Mouse (Mus musculus) kidney, adult 2 months (tissue): ENCODE data around the gene Klf12. TPM values are rescaled to one million over a fixed set of nuclear protein-coding genes. Genes with fewer than 3 reads are reported as not detected.
A peak's percentile ranks its signal among the peaks of the same experiment; 100 is the strongest.

Source experiments
- DNase-seq: peaks from one replicate; pipeline ENCODE4 v3.0.0; 2021
- H3K27ac ChIP-seq: fragments of 200-500 bp; 2 replicates; pipeline ENCODE4 v1.5.1; 2012; ENCODE audit warnings: low read depth, low read length, control low read depth, inconsistent platforms; ENCODE audit not compliant: insufficient read depth
- H3K27me3 ChIP-seq: fragments of 200-500 bp; replicated peaks from 2 replicates; pipeline ENCODE4 v1.6.1; 2012; ENCODE audit warnings: mild to moderate bottlenecking, moderate library complexity, low read length, inconsistent platforms; ENCODE audit not compliant: control insufficient read depth, insufficient read depth
- H3K36me3 ChIP-seq: fragments of 200-500 bp; 2 replicates; pipeline ENCODE4 v1.6.1; 2012; ENCODE audit warnings: mild to moderate bottlenecking, moderate library complexity, low read length, inconsistent platforms; ENCODE audit not compliant: control insufficient read depth, insufficient read depth
- H3K4me1 ChIP-seq: fragments of 200-500 bp; 2 replicates; pipeline ENCODE4 v1.6.1; 2011; ENCODE audit warnings: low read length; ENCODE audit not compliant: control insufficient read depth, insufficient read depth
- H3K4me3 ChIP-seq: fragments of 200-500 bp; 2 replicates; pipeline ENCODE4 v1.5.1; 2011; ENCODE audit warnings: mild to moderate bottlenecking, low read depth, low read length, control low read depth; ENCODE audit not compliant: insufficient read depth
- CTCF ChIP-seq: fragments of 200-500 bp; conservative IDR thresholded peaks from 2 replicates; pipeline ENCODE4 v1.5.1; 2011; ENCODE audit warnings: low read depth, mild to moderate bottlenecking, control low read depth, low read length, moderate library complexity, mixed read lengths; ENCODE audit not compliant: insufficient read depth, insufficient read length
- POLR2A ChIP-seq: fragments of 200-500 bp; IDR thresholded peaks from one replicate; pipeline ENCODE4 v1.6.1; 2011; ENCODE audit warnings: low read depth, low read length, control low read depth
- WGBS: fragments of 180-500 bp; shearing (Covaris S2); methylation state at CpG from one replicate; pipeline ENCODE4 v1.1.7; 2018; 5-methylcytosine and 5-hydroxymethylcytosine counted together
- polyA plus RNA-seq: library from polyadenylated mRNA; depleted of rRNA; stranded (reverse); fragments of >200 nt; gene quantifications from 2 replicates; pipeline ENCODE4 v1.2.3, GENCODE M21; 2012

Gene Klf12
- polyA plus RNA-seq, 1 experiment = 11.0 TPM

DNA sequence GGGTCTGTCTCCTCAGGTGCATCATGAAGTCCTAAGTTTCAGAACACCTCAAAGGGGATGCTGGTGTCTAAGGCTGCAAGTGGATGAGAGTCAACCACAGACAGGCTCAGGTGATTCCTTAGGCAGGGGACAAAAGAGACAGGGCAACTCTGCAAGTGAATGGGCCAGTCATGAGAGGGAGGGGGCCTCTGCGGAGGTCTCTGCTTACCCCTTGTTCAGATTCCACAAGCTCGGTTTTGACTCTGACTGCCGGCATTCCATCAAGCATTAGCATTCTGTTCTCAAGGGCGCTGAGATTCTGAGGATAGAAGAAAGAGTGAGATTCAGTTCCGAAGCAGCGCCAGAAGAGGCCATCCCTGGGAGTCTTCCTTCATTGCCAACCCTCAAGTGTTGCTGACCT lies 174.9 kb downstream of the Klf12 start:
- no peak for DNase-seq
- no peak overlapping the region for H3K4me3 ChIP-seq
- 82% methylated on average over 6 of the region's 6 CpGs for WGBS
- TF ChIP-seq POLR2A = no peak
- no peak for TF ChIP-seq CTCF
- H3K27ac ChIP-seq = no peak overlapping the region
- no peaks in the 10 kb centered on the region for H3K36me3 ChIP-seq
- H3K4me1 ChIP-seq = no peaks in the 10 kb centered on the region
- no peaks in the 10 kb centered on the region for H3K27me3 ChIP-seq

DNA sequence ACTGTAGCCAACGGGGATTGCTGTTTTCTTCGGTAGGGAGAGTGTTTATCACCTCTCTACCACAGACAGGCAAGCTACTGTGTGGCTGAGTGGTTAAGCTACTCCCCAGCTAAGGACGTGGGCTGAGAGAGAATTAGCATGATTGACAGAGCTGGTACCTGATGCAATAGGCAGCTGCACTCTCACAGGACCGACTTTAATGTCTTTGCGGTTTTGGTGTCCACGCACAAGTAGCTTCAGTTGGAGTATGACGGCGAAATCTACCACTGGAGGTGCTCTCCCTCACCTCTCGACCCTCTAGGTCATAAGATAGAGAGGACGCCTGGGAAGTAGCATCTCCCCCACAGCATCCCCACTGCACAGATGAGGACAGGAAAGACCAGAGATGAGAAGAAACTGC lies 178.9 kb downstream of the Klf12 start:
- TF ChIP-seq POLR2A (no peak), CTCF (no peak)
- no peak for DNase-seq
- Histone ChIP-seq H3K36me3 (no peaks in the 10 kb centered on the region), H3K4me1 (no peaks in the 10 kb centered on the region), H3K27me3 (no peaks in the 10 kb centered on the region), H3K4me3 (no peak overlapping the region), H3K27ac (no peak overlapping the region)
- WGBS = 85% methylated on average over 10 of the region's 10 CpGs

DNA sequence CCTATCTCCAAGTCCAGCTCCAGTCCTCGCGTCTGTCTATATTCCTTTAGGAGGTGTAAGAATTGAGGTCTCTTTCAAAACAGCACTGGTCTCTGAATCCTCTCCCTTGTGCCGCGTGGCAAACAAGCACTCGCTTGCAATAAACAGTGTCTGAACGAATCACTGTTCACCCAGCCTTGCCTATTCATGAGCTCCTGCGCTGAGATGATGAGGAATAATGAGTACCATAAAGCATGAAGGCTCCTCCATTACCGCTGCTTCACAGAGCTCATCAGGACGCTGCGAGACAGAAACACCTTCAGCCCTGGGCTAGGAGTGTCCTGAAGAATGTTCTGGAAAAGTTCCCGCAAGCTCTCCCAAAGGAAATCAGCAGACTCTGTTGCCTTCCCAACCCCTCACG lies 179.7 kb downstream of the Klf12 start:
- H3K27ac ChIP-seq = no peak overlapping the region
- H3K4me3 ChIP-seq = no peak overlapping the region
- 93% methylated on average over 12 of the region's 12 CpGs for WGBS
- no peaks in the 10 kb centered on the region for H3K36me3 ChIP-seq
- TF ChIP-seq POLR2A = no peak
- TF ChIP-seq CTCF = no peak
- no peaks in the 10 kb centered on the region for H3K4me1 ChIP-seq
- H3K27me3 ChIP-seq = no peaks in the 10 kb centered on the region
- no peak for DNase-seq

DNA sequence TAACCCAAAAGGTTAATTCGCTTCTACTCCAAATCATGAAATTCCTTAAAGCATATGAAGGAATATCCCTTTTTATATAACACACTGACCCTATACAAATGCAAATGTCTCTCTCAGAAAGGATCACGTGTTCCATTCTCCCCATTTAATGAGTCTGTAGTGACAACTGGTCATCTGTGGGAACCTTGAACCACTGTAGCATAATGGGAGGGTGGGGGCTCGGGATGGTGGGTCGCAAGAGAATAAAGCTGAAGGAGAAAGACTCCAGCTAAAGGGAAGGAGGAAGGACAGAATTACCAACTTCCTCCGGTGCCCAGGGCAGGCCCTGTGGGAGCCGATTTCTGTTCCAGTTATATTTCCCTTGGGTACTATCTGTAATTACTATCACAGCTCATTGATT lies 180.7 kb downstream of the Klf12 start:
- 91% methylated on average over 6 of the region's 6 CpGs for whole genome bisulfite sequencing
- H3K4me1 ChIP-seq = no peaks in the 10 kb centered on the region
- H3K27ac ChIP-seq = no peak overlapping the region
- H3K36me3 ChIP-seq = no peaks in the 10 kb centered on the region
- TF ChIP-seq POLR2A = no peak
- TF ChIP-seq CTCF = no peak
- no peak for DNase-seq
- H3K4me3 ChIP-seq = no peak overlapping the region
- no peaks in the 10 kb centered on the region for H3K27me3 ChIP-seq

DNA sequence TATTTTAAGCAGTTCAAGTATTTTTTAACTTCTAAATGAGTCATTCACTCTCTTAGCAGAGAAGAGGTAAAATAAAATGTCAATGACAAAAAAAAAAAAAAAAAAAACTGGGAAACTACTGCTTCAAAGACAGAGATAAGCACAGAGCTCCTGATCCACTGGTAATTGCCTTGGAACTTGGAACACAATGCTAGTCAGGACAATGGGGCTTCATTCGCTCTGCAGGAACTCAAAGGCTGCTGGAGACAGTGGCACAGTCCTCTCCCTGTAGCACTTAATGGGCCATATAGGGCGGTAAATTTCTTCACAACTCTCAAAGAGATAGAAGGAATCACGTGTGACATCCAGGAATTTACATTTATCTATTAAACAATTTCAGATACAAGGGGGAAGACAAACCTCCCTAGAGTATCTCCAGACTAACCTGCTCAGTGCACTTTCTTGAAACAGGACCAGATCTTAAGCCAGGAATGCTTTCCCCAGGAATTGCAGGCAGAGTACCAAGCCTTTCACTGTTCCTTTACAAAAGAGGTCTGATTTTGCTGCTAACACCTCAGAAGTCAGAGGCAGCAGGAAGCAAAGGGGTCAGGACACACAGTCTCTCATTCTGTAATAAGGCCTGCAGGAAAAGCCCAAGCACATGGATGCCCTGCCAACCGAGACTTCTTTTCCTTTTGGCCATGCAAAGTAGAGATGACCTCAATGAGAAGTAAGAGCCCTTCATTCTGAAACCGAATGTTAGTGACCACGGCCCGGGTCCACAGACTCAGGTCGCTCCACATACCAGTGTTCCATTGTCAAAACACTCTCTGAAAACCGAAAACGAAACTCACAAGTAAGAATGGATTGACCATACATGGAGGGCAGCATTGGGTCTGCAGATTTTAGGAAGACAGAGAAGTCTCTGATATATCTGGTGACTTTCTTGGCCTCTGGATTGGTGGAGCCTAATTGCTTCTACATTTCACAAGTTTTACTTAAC lies 187.0 kb downstream of the Klf12 start:
- no peaks in the 10 kb centered on the region for H3K36me3 ChIP-seq
- peaks cover 7% of the 10 kb centered on the region for H3K4me1 ChIP-seq
- no peaks in the 10 kb centered on the region for H3K27me3 ChIP-seq
- 90% methylated on average over 10 of the region's 10 CpGs for WGBS
- TF ChIP-seq POLR2A = no peak
- no peak for TF ChIP-seq CTCF
- DNase-seq = no peak
- no peak overlapping the region for H3K4me3 ChIP-seq
- H3K27ac ChIP-seq = no peak overlapping the region

DNA sequence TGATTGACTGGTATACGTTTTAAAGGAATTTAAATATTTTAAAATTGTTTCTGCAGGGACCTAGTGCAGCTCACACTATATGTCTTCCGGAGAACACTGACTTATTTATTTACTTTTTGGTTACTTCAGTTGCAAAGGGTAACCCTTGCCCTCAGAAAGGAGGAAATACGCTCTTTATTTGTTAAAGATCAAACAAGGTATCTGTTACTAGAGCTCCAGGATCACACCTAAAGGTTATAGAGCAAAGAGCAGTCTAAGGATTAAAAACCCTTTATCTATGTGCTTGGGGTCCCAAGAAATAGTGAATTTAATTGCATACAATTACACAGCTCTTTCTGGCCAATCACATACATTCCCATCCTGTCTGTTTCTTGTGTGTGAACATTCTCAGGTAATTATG lies 188.7 kb downstream of the Klf12 start:
- no peak for TF ChIP-seq CTCF
- no peak for TF ChIP-seq POLR2A
- Histone ChIP-seq H3K4me3 (no peak overlapping the region), H3K27ac (no peak overlapping the region), H3K27me3 (no peaks in the 10 kb centered on the region), H3K36me3 (no peaks in the 10 kb centered on the region), H3K4me1 (peaks cover 7% of the 10 kb centered on the region)
- DNase-seq = peak; percentile 14
- 71% methylated on average over 3 of the region's 3 CpGs for WGBS

DNA sequence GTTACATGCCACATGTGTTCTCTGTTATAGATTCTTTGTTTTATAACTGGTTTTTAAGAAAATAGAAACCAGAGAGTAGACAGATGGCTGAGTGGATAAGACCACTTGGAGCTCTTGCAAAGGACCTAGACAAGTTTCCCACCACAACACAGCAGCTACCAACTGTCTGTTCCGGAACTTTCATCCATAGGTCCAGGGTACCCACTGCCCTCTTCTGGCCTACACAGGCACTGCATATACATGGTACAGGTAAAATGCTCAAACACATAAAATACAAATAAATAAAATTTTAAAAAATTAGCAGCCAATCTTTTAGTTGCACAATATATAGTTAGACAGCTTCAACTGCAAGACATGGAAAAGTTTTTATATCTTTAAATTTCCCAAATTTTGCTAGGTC lies 194.0 kb downstream of the Klf12 start:
- Histone ChIP-seq H3K4me3 (no peak overlapping the region), H3K36me3 (no peaks in the 10 kb centered on the region), H3K27me3 (no peaks in the 10 kb centered on the region), H3K4me1 (no peaks in the 10 kb centered on the region), H3K27ac (no peak overlapping the region)
- DNase-seq = peak; percentile 11
- WGBS = 100% methylated on average over 1 of the region's 1 CpGs
- TF ChIP-seq CTCF (peak; percentile 53), POLR2A (no peak)
